Mouse (Mus musculus): ENCODE measurements around the gene Atp8a2.

- TF ChIP-seq CTCF (IDR thresholded peaks at IDR 0.05; ENCODE audit: borderline replicate concordance, extremely low read depth, insufficient read depth, insufficient read length) = no peak
- no peak for TF ChIP-seq POLR2A (IDR thresholded peaks at IDR 0.05; ENCODE audit: borderline replicate concordance, extremely low read depth, insufficient read depth, insufficient read length, poor library complexity, severe bottlenecking)
Measured at GRCm38 (mm10) chr14:59967847-59968550, 229.0 kb downstream of the Atp8a2 start.
